Mouse (Mus musculus): Measurements from ENCODE around the gene H2-T24. TPM values are rescaled to one million over a fixed set of nuclear protein-coding genes. Genes with fewer than 3 reads are reported as not detected.
A peak's percentile ranks its signal among the peaks of the same experiment; 100 is the strongest.

H2-T24 gene
- polyA plus RNA-seq, 1 experiment from 2014 or later: 2.2 TPM

GRCm38 (mm10) chr17:35981776-35982175, 38.6 kb downstream of the H2-T24 start:
- Histone ChIP-seq H3K4me3 (ENCODE audit: low read depth, low read length) (no peak overlapping the region), H3K9ac (ENCODE audit: low read depth, low read length) (no peak overlapping the region), H3K27ac (replicated peaks; ENCODE audit: low read depth, low read length) (no peak overlapping the region), H3K27me3 (replicated peaks; ENCODE audit: control insufficient read depth, insufficient read depth, low read length) (no peaks in the 10 kb centered on the region), H3K4me2 (ENCODE audit: low read depth, low read length) (peak overlapping the region; percentile 68; the same call in 1 of the 2 replicates), H3K4me1 (ENCODE audit: control insufficient read depth, insufficient read depth, low read length) (0 out of 2 replicates have a peak, but pooled peaks cover 3% of the 10 kb centered on the region), H3K36me3 (ENCODE audit: control insufficient read depth, insufficient read depth, low read length) (peaks cover 55% of the 10 kb centered on the region), H3K9me3 (ENCODE audit: control insufficient read depth, low read length) (no peaks in the 10 kb centered on the region)
- WGBS: 93% methylated on average over 9 of the region's 9 CpGs
- DNase-seq (ENCODE audit: low spot score) (no peak), ATAC-seq (ENCODE audit: low read depth) (no peak)

- no peaks in the 10 kb centered on the region for H3K27me3 ChIP-seq (replicated peaks; ENCODE audit: control insufficient read depth, insufficient read depth, low read length)
- H3K4me2 ChIP-seq (ENCODE audit: low read depth, low read length): peak overlapping the region; percentile 68
- no peaks in the 10 kb centered on the region for H3K9me3 ChIP-seq (ENCODE audit: control insufficient read depth, low read length)
- ATAC-seq (ENCODE audit: low read depth) (peak; percentile 19), DNase-seq (ENCODE audit: low spot score) (peak; percentile 67)
- WGBS: 4% methylated on average over 5 of the region's 29 CpGs
- peaks cover 55% of the 10 kb centered on the region for H3K36me3 ChIP-seq (ENCODE audit: control insufficient read depth, insufficient read depth, low read length)
- peak overlapping the region; percentile 98 for H3K27ac ChIP-seq (replicated peaks; ENCODE audit: low read depth, low read length)
- H3K9ac ChIP-seq (ENCODE audit: low read depth, low read length): peak overlapping the region; percentile 81
- H3K4me1 ChIP-seq (ENCODE audit: control insufficient read depth, insufficient read depth, low read length): 0 out of 2 replicates have a peak, but pooled peaks cover 3% of the 10 kb centered on the region
- H3K4me3 ChIP-seq (ENCODE audit: low read depth, low read length): peak overlapping the region; percentile 90
Observed at GRCm38 (mm10) chr17:35980363-35980754, 40.0 kb downstream of the H2-T24 start.

- DNase-seq (ENCODE audit: low spot score) (peak; percentile 95), ATAC-seq (ENCODE audit: low read depth) (peak; percentile 89)
- H3K9ac ChIP-seq (ENCODE audit: low read depth, low read length): peak within 1 kb of the TSS; percentile 81
- H3K4me1 ChIP-seq (ENCODE audit: control insufficient read depth, insufficient read depth, low read length): 0 out of 2 replicates have a peak, but pooled peaks cover 3% of the 10 kb centered on the region
- peak within 1 kb of the TSS; percentile 68 for H3K4me2 ChIP-seq (ENCODE audit: low read depth, low read length)
- H3K36me3 ChIP-seq (ENCODE audit: control insufficient read depth, insufficient read depth, low read length): peaks cover 55% of the 10 kb centered on the region
- H3K27me3 ChIP-seq (replicated peaks; ENCODE audit: control insufficient read depth, insufficient read depth, low read length): no peaks in the 10 kb centered on the region
- peak within 1 kb of the TSS; percentile 90 for H3K4me3 ChIP-seq (ENCODE audit: low read depth, low read length)
- WGBS: under 1% methylated on average over 49 of the region's 109 CpGs
- H3K9me3 ChIP-seq (ENCODE audit: control insufficient read depth, low read length): no peaks in the 10 kb centered on the region
- peak within 1 kb of the TSS; percentile 98 for H3K27ac ChIP-seq (replicated peaks; ENCODE audit: low read depth, low read length)
Observed at GRCm38 (mm10) chr17:35979401-35980362, 40.7 kb downstream of the H2-T24 start, which contains the start of the genes Gnl1 and Prr3. Gnl1 (plus strand) TSS chr17:35979851. Prr3 (minus strand) TSS chr17:35980236.

GRCm38 (mm10) chr17:35978811-35979400, 41.5 kb downstream of the H2-T24 start:
- H3K4me3 ChIP-seq (ENCODE audit: low read depth, low read length): peak overlapping the region; percentile 90
- 0 out of 2 replicates have a peak, but pooled peaks cover 3% of the 10 kb centered on the region for H3K4me1 ChIP-seq (ENCODE audit: control insufficient read depth, insufficient read depth, low read length)
- peak overlapping the region; percentile 68 for H3K4me2 ChIP-seq (ENCODE audit: low read depth, low read length)
- peak; percentile 92 for DNase-seq (ENCODE audit: low spot score)
- no peaks in the 10 kb centered on the region for H3K27me3 ChIP-seq (replicated peaks; ENCODE audit: control insufficient read depth, insufficient read depth, low read length)
- peaks cover 57% of the 10 kb centered on the region for H3K36me3 ChIP-seq (ENCODE audit: control insufficient read depth, insufficient read depth, low read length)
- 1% methylated on average over 32 of the region's 41 CpGs for WGBS
- peak; percentile 84 for ATAC-seq (ENCODE audit: low read depth)
- peak overlapping the region; percentile 98 for H3K27ac ChIP-seq (replicated peaks; ENCODE audit: low read depth, low read length)
- peak overlapping the region; percentile 81 for H3K9ac ChIP-seq (ENCODE audit: low read depth, low read length)
- H3K9me3 ChIP-seq (ENCODE audit: control insufficient read depth, low read length): no peaks in the 10 kb centered on the region

- H3K27me3 ChIP-seq (replicated peaks; ENCODE audit: control insufficient read depth, insufficient read depth, low read length): no peaks in the 10 kb centered on the region
- H3K9me3 ChIP-seq (ENCODE audit: control insufficient read depth, low read length): no peaks in the 10 kb centered on the region
- no peak for DNase-seq (ENCODE audit: low spot score)
- no peak overlapping the region for H3K9ac ChIP-seq (ENCODE audit: low read depth, low read length)
- H3K4me3 ChIP-seq (ENCODE audit: low read depth, low read length): no peak overlapping the region
- peaks cover 53% of the 10 kb centered on the region for H3K36me3 ChIP-seq (ENCODE audit: control insufficient read depth, insufficient read depth, low read length)
- H3K27ac ChIP-seq (replicated peaks; ENCODE audit: low read depth, low read length): no peak overlapping the region
- 60% methylated on average over 1 of the region's 1 CpGs for WGBS
- H3K4me2 ChIP-seq (ENCODE audit: low read depth, low read length): no peak overlapping the region
- H3K4me1 ChIP-seq (ENCODE audit: control insufficient read depth, insufficient read depth, low read length): peaks cover 16% of the 10 kb centered on the region
- ATAC-seq (ENCODE audit: low read depth): no peak
Observed at GRCm38 (mm10) chr17:35972131-35972530, 48.2 kb downstream of the H2-T24 start.

- Histone ChIP-seq H3K27ac (replicated peaks; ENCODE audit: low read depth, low read length) (peak within 1 kb of the TSS; percentile 83), H3K4me3 (ENCODE audit: low read depth, low read length) (peak within 1 kb of the TSS; percentile 93), H3K4me1 (ENCODE audit: control insufficient read depth, insufficient read depth, low read length) (peaks cover 16% of the 10 kb centered on the region), H3K4me2 (ENCODE audit: low read depth, low read length) (peak within 1 kb of the TSS; percentile 71), H3K27me3 (replicated peaks; ENCODE audit: control insufficient read depth, insufficient read depth, low read length) (no peaks in the 10 kb centered on the region), H3K36me3 (ENCODE audit: control insufficient read depth, insufficient read depth, low read length) (peaks cover 30% of the 10 kb centered on the region), H3K9ac (ENCODE audit: low read depth, low read length) (peak within 1 kb of the TSS; percentile 85), H3K9me3 (ENCODE audit: control insufficient read depth, low read length) (no peaks in the 10 kb centered on the region)
- DNase-seq (ENCODE audit: low spot score): peak; percentile 98
- whole genome bisulfite sequencing: under 1% methylated on average over 45 of the region's 68 CpGs
- ATAC-seq (ENCODE audit: low read depth): peak; percentile 94
Observed at GRCm38 (mm10) chr17:35969418-35970389, 50.7 kb downstream of the H2-T24 start, which contains the start of gene Abcf1. Abcf1 (minus strand) TSS chr17:35969761.

- WGBS: 92% methylated on average over 2 of the region's 2 CpGs
Observed at GRCm38 (mm10) chr17:35967621-35968020, 52.7 kb downstream of the H2-T24 start.

More at GRCm38 (mm10) chr17:35967621-35968020, 52.7 kb downstream of the H2-T24 start:
- Histone ChIP-seq H3K27me3 (replicated peaks; ENCODE audit: control insufficient read depth, insufficient read depth, low read length) (no peaks in the 10 kb centered on the region), H3K27ac (replicated peaks; ENCODE audit: low read depth, low read length) (no peak overlapping the region), H3K36me3 (ENCODE audit: control insufficient read depth, insufficient read depth, low read length) (peaks cover 32% of the 10 kb centered on the region), H3K4me3 (ENCODE audit: low read depth, low read length) (no peak overlapping the region), H3K9me3 (ENCODE audit: control insufficient read depth, low read length) (no peaks in the 10 kb centered on the region), H3K9ac (ENCODE audit: low read depth, low read length) (no peak overlapping the region), H3K4me1 (ENCODE audit: control insufficient read depth, insufficient read depth, low read length) (peaks cover 16% of the 10 kb centered on the region), H3K4me2 (ENCODE audit: low read depth, low read length) (no peak overlapping the region)
- ATAC-seq (ENCODE audit: low read depth): no peak
- DNase-seq (ENCODE audit: low spot score): no peak

All from embryonic facial prominence, embryonic 14.5 days (tissue).